Mouse (Mus musculus): ENCODE results near the gene Smad1. TPM values are rescaled to one million over a fixed set of nuclear protein-coding genes. Genes with fewer than 3 reads are reported as not detected.
"Not testable (repeated sequence)": the region's sequence is repeated elsewhere in the genome, so short reads cannot be mapped to it uniquely, and the experiment has no call there.

Smad1 gene
- 34.5 and 50.3 TPM in 2 replicates for polyA plus RNA-seq (2014; fragmentation: Nextera tagmentation; extraction: Ambion mirVana)

- H3K36me3 ChIP-seq (ENCODE audit: control insufficient read depth, insufficient read depth, low read length), result no peaks in the 10 kb centered on the region
- H3K4me3 ChIP-seq (ENCODE audit: low read length), result peak within 1 kb of the TSS; percentile 72
- under 1% methylated on average over 56 of the region's 80 CpGs for WGBS
- peaks cover 15% of the 10 kb centered on the region; the same call in 1 of the 2 replicates for H3K4me1 ChIP-seq (ENCODE audit: control insufficient read depth, insufficient read depth, low read length)
- peak within 1 kb of the TSS; percentile 72 for H3K4me2 ChIP-seq (replicated peaks; ENCODE audit: low read depth, low read length)
- H3K27me3 ChIP-seq (ENCODE audit: control insufficient read depth, insufficient read depth, low read length), result no peaks in the 10 kb centered on the region
- ATAC-seq (ENCODE audit: low FRiP score, low TSS enrichment), result peak; percentile 91
- peak within 1 kb of the TSS; percentile 92 for H3K27ac ChIP-seq (ENCODE audit: low read depth, low read length)
- peak within 1 kb of the TSS; percentile 88 for H3K9ac ChIP-seq (ENCODE audit: low read depth, low read length)
- no peaks in the 10 kb centered on the region for H3K9me3 ChIP-seq (ENCODE audit: control insufficient read depth, low read length)
These were observed at the start of gene Smad1 for GRCm38 (mm10) chr8:79398994-79399650. Smad1 (minus strand) TSS chr8:79399518.

- no peak overlapping the region for H3K4me2 ChIP-seq (replicated peaks; ENCODE audit: low read depth, low read length)
- 79% methylated on average over 10 of the region's 10 CpGs for WGBS
These were observed 48.0 kb upstream of the Smad1 start for GRCm38 (mm10) chr8:79447260-79447853.

GRCm38 (mm10) chr8:79443460-79444098 is 44.3 kb upstream of the Smad1 start:
- Histone ChIP-seq H3K4me1 (ENCODE audit: control insufficient read depth, insufficient read depth, low read length) (no peaks in the 10 kb centered on the region), H3K9me3 (ENCODE audit: control insufficient read depth, low read length) (no peaks in the 10 kb centered on the region), H3K36me3 (ENCODE audit: control insufficient read depth, insufficient read depth, low read length) (no peaks in the 10 kb centered on the region), H3K4me3 (ENCODE audit: low read length) (no peak overlapping the region), H3K27me3 (ENCODE audit: control insufficient read depth, insufficient read depth, low read length) (no peaks in the 10 kb centered on the region), H3K27ac (ENCODE audit: low read depth, low read length) (no peak overlapping the region), H3K9ac (ENCODE audit: low read depth, low read length) (no peak overlapping the region), H3K4me2 (replicated peaks; ENCODE audit: low read depth, low read length) (no peak overlapping the region)
- 87% methylated on average over 14 of the region's 14 CpGs for WGBS
- ATAC-seq (ENCODE audit: low FRiP score, low TSS enrichment), result no peak

More at GRCm38 (mm10) chr8:79447260-79447853, 48.0 kb upstream of the Smad1 start:
- no peak for ATAC-seq (ENCODE audit: low FRiP score, low TSS enrichment)
- no peak overlapping the region for H3K4me3 ChIP-seq (ENCODE audit: low read length)
- no peaks in the 10 kb centered on the region for H3K9me3 ChIP-seq (ENCODE audit: control insufficient read depth, low read length)
- H3K27ac ChIP-seq (ENCODE audit: low read depth, low read length), result no peak overlapping the region
- H3K4me1 ChIP-seq (ENCODE audit: control insufficient read depth, insufficient read depth, low read length), result no peaks in the 10 kb centered on the region
- no peak overlapping the region for H3K9ac ChIP-seq (ENCODE audit: low read depth, low read length)
- no peaks in the 10 kb centered on the region for H3K27me3 ChIP-seq (ENCODE audit: control insufficient read depth, insufficient read depth, low read length)
- no peaks in the 10 kb centered on the region for H3K36me3 ChIP-seq (ENCODE audit: control insufficient read depth, insufficient read depth, low read length)

- no peak for ATAC-seq (ENCODE audit: low FRiP score, low TSS enrichment)
- Histone ChIP-seq H3K36me3 (ENCODE audit: control insufficient read depth, insufficient read depth, low read length) (no peaks in the 10 kb centered on the region), H3K27ac (ENCODE audit: low read depth, low read length) (no peak overlapping the region), H3K9me3 (ENCODE audit: control insufficient read depth, low read length) (no peaks in the 10 kb centered on the region), H3K4me3 (ENCODE audit: low read length) (no peak overlapping the region), H3K4me1 (ENCODE audit: control insufficient read depth, insufficient read depth, low read length) (peaks cover 3% of the 10 kb centered on the region; the same call in 1 of the 2 replicates), H3K27me3 (ENCODE audit: control insufficient read depth, insufficient read depth, low read length) (no peaks in the 10 kb centered on the region), H3K4me2 (replicated peaks; ENCODE audit: low read depth, low read length) (no peak overlapping the region), H3K9ac (ENCODE audit: low read depth, low read length) (no peak overlapping the region)
- whole genome bisulfite sequencing, result 50% methylated on average over 4 of the region's 4 CpGs
These were observed 34.7 kb upstream of the Smad1 start for GRCm38 (mm10) chr8:79433953-79434500.

- ATAC-seq (ENCODE audit: low FRiP score, low TSS enrichment), result 0 out of 2 replicates have a peak, but pooled peaks have one; percentile 24
These were observed 15.6 kb upstream of the Smad1 start for GRCm38 (mm10) chr8:79414907-79415306.

GRCm38 (mm10) chr8:79410501-79410900 is 11.2 kb upstream of the Smad1 start:
- ATAC-seq (ENCODE audit: low FRiP score, low TSS enrichment), result no peak
- Histone ChIP-seq H3K9me3 (ENCODE audit: control insufficient read depth, low read length) (0 out of 2 replicates have a peak, but pooled peaks cover 3% of the 10 kb centered on the region), H3K4me3 (ENCODE audit: low read length) (no peak overlapping the region), H3K4me1 (ENCODE audit: control insufficient read depth, insufficient read depth, low read length) (no peaks in the 10 kb centered on the region), H3K4me2 (replicated peaks; ENCODE audit: low read depth, low read length) (no peak overlapping the region), H3K36me3 (ENCODE audit: control insufficient read depth, insufficient read depth, low read length) (no peaks in the 10 kb centered on the region), H3K27me3 (ENCODE audit: control insufficient read depth, insufficient read depth, low read length) (no peaks in the 10 kb centered on the region), H3K9ac (ENCODE audit: low read depth, low read length) (no peak overlapping the region), H3K27ac (ENCODE audit: low read depth, low read length) (no peak overlapping the region)
- 83% methylated on average over 1 of the region's 1 CpGs for WGBS

More at GRCm38 (mm10) chr8:79414907-79415306, 15.6 kb upstream of the Smad1 start:
- Histone ChIP-seq H3K27me3 (ENCODE audit: control insufficient read depth, insufficient read depth, low read length) (no peaks in the 10 kb centered on the region), H3K4me2 (replicated peaks; ENCODE audit: low read depth, low read length) (no peak overlapping the region), H3K4me1 (ENCODE audit: control insufficient read depth, insufficient read depth, low read length) (no peaks in the 10 kb centered on the region), H3K9ac (ENCODE audit: low read depth, low read length) (no peak overlapping the region), H3K36me3 (ENCODE audit: control insufficient read depth, insufficient read depth, low read length) (no peaks in the 10 kb centered on the region), H3K9me3 (ENCODE audit: control insufficient read depth, low read length) (0 out of 2 replicates have a peak, but pooled peaks cover 3% of the 10 kb centered on the region), H3K27ac (ENCODE audit: low read depth, low read length) (no peak overlapping the region), H3K4me3 (ENCODE audit: low read length) (no peak overlapping the region)
- 78% methylated on average over 5 of the region's 5 CpGs for WGBS

GRCm38 (mm10) chr8:79407356-79407755 is 8.0 kb upstream of the Smad1 start:
- not testable (repeated sequence) for ATAC-seq (ENCODE audit: low FRiP score, low TSS enrichment); H3K27me3 ChIP-seq (ENCODE audit: control insufficient read depth, insufficient read depth, low read length); H3K4me2 ChIP-seq (replicated peaks; ENCODE audit: low read depth, low read length); H3K36me3 ChIP-seq (ENCODE audit: control insufficient read depth, insufficient read depth, low read length); H3K4me3 ChIP-seq (ENCODE audit: low read length); H3K27ac ChIP-seq (ENCODE audit: low read depth, low read length); H3K9me3 ChIP-seq (ENCODE audit: control insufficient read depth, low read length); H3K9ac ChIP-seq (ENCODE audit: low read depth, low read length); H3K4me1 ChIP-seq (ENCODE audit: control insufficient read depth, insufficient read depth, low read length)
- 69% methylated on average over 1 of the region's 1 CpGs for WGBS

GRCm38 (mm10) chr8:79404895-79405557 is 5.7 kb upstream of the Smad1 start:
- Histone ChIP-seq H3K27me3 (ENCODE audit: control insufficient read depth, insufficient read depth, low read length) (no peaks in the 10 kb centered on the region), H3K36me3 (ENCODE audit: control insufficient read depth, insufficient read depth, low read length) (no peaks in the 10 kb centered on the region), H3K4me2 (replicated peaks; ENCODE audit: low read depth, low read length) (no peak overlapping the region), H3K9me3 (ENCODE audit: control insufficient read depth, low read length) (no peaks in the 10 kb centered on the region), H3K9ac (ENCODE audit: low read depth, low read length) (no peak overlapping the region), H3K27ac (ENCODE audit: low read depth, low read length) (no peak overlapping the region), H3K4me1 (ENCODE audit: control insufficient read depth, insufficient read depth, low read length) (no peaks in the 10 kb centered on the region), H3K4me3 (ENCODE audit: low read length) (no peak overlapping the region)
- WGBS, result 51% methylated on average over 6 of the region's 6 CpGs
- ATAC-seq (ENCODE audit: low FRiP score, low TSS enrichment), result no peak

Measured in kidney, embryonic 14.5 days (tissue).